Mouse (Mus musculus) CH12.LX (cell line): ENCODE results near the gene Gab1. TPM values are rescaled to one million over a fixed set of nuclear protein-coding genes. Genes with fewer than 3 reads are reported as not detected.

Source experiments
- DNase-seq: peaks from one replicate; pipeline ENCODE4 v3.0.0-alpha.2; 2013; ENCODE audit errors: extremely low read depth
- H3K27ac ChIP-seq: 2 replicates; pipeline ENCODE4 v1.5.1; 2012; ENCODE audit warnings: low read depth, mild to moderate bottlenecking, control low read depth, moderate library complexity; ENCODE audit not compliant: insufficient read depth
- H3K27me3 ChIP-seq: replicated peaks from 2 replicates; pipeline ENCODE3; 2012; ENCODE audit warnings: inconsistent platforms
- H3K36me3 ChIP-seq, 2 experiments: replicated peaks in 1 of 2; 2 replicates each; pipeline versions ENCODE3 to v1.6.1; 2012; ENCODE audit warnings: inconsistent platforms in 1 of 2, low read length in 1 of 2, mild to moderate bottlenecking in 1 of 2, mixed read lengths in 1 of 2, moderate library complexity in 1 of 2; ENCODE audit not compliant: control insufficient read depth in 1 of 2, insufficient read depth in 1 of 2
- H3K4me1 ChIP-seq, 2 experiments: 2 replicates each; pipeline ENCODE4 v1.6.1; 2012; ENCODE audit warnings: inconsistent platforms in 1 of 2, moderate library complexity in 1 of 2; ENCODE audit not compliant: insufficient read depth in 2 of 2, control insufficient read depth in 1 of 2
- H3K4me2 ChIP-seq: 2 replicates; pipeline ENCODE4 v1.6.1; 2012; ENCODE audit warnings: low read depth, mild to moderate bottlenecking, control low read depth; ENCODE audit not compliant: poor library complexity, insufficient read depth, severe bottlenecking
- H3K4me3 ChIP-seq, 3 experiments: fragments of 150-350 bp in 1 of 3; sonication (generic) in 1 of 3; replicated peaks in 1 of 3; 2 replicates each; pipeline versions ENCODE3 to v1.5.1; 2011 to 2012; ENCODE audit warnings: low read depth in 2 of 3, low read length in 2 of 3, mild to moderate bottlenecking in 2 of 3, moderate library complexity in 2 of 3, control low read depth in 1 of 3, improper control_type of control experiment in 1 of 3, inconsistent platforms in 1 of 3, mixed read lengths in 1 of 3; ENCODE audit not compliant: poor library complexity in 1 of 3
- H3K79me2 ChIP-seq: replicated peaks from 2 replicates; pipeline ENCODE4 v1.6.1; 2012; ENCODE audit warnings: mild to moderate bottlenecking, moderate library complexity; ENCODE audit not compliant: control insufficient read depth, poor library complexity, insufficient read depth, severe bottlenecking; ENCODE audit errors: extremely low read depth
- H3K9ac ChIP-seq: 2 replicates; pipeline ENCODE4 v1.6.1; 2012; ENCODE audit warnings: low read depth, mild to moderate bottlenecking, control low read depth, moderate library complexity; ENCODE audit not compliant: insufficient read depth
- H3K9me3 ChIP-seq: replicated peaks from 2 replicates; pipeline ENCODE3; 2012; ENCODE audit warnings: low read length, inconsistent platforms, mixed read lengths
- BHLHE40 ChIP-seq: IDR thresholded peaks from 2 replicates; pipeline ENCODE4 v1.6.1; 2011; ENCODE audit warnings: mild to moderate bottlenecking, low read depth, low read length, improper control_type of control experiment
- CHD1 ChIP-seq: IDR thresholded peaks from 2 replicates; pipeline ENCODE4 v1.6.1; 2012; ENCODE audit warnings: low read depth, low read length, improper control_type of control experiment, inconsistent platforms
- CHD2 ChIP-seq: IDR thresholded peaks from 2 replicates; pipeline ENCODE4 v1.6.1; 2011; ENCODE audit warnings: low read length, improper control_type of control experiment
- ELF1 ChIP-seq: IDR thresholded peaks from 2 replicates; pipeline ENCODE4 v1.6.1; 2014; ENCODE audit warnings: low read depth, mild to moderate bottlenecking, inconsistent platforms, low read length, improper control_type of control experiment
- EP300 ChIP-seq: IDR thresholded peaks from 2 replicates; pipeline ENCODE4 v1.6.1; 2011; ENCODE audit warnings: low read length, improper control_type of control experiment
- ETS1 ChIP-seq: conservative IDR thresholded peaks from 2 replicates; pipeline ENCODE4 v1.6.1; 2012; ENCODE audit warnings: low read depth, mild to moderate bottlenecking, inconsistent platforms, low read length, improper control_type of control experiment, moderate library complexity
- GABPA ChIP-seq: IDR thresholded peaks from 2 replicates; pipeline ENCODE4 v1.6.1; 2012; ENCODE audit warnings: low read depth, low read length, improper control_type of control experiment, inconsistent platforms; ENCODE audit not compliant: insufficient replicate concordance
- HCFC1 ChIP-seq: IDR thresholded peaks from 2 replicates; pipeline ENCODE4 v1.6.1; 2012; ENCODE audit warnings: low read depth, mild to moderate bottlenecking, inconsistent platforms, low read length, improper control_type of control experiment
- IRF4 ChIP-seq: IDR thresholded peaks from 2 replicates; pipeline ENCODE4 v1.6.1; 2014; ENCODE audit warnings: low read depth, mild to moderate bottlenecking, inconsistent platforms, low read length, improper control_type of control experiment
- MAFK ChIP-seq: IDR thresholded peaks from 2 replicates; pipeline ENCODE4 v1.6.1; 2011; ENCODE audit warnings: low read length, improper control_type of control experiment; ENCODE audit not compliant: insufficient replicate concordance
- MAZ ChIP-seq: IDR thresholded peaks from 2 replicates; pipeline ENCODE4 v1.6.1; 2012; ENCODE audit warnings: low read depth, mild to moderate bottlenecking, inconsistent platforms, low read length, improper control_type of control experiment, moderate library complexity
- MXI1 ChIP-seq: IDR thresholded peaks from 2 replicates; pipeline ENCODE4 v1.6.1; 2011; ENCODE audit warnings: mild to moderate bottlenecking, low read depth, low read length, improper control_type of control experiment
- POLR2A ChIP-seq: IDR thresholded peaks from 2 replicates; pipeline ENCODE4 v1.6.1; 2011; ENCODE audit warnings: low read depth, mild to moderate bottlenecking, improper control_type of control experiment, low read length
- POLR2AphosphoS2 ChIP-seq: IDR thresholded peaks from 2 replicates; pipeline ENCODE4 v1.6.1; 2011; ENCODE audit warnings: low read depth, low read length, improper control_type of control experiment
- RCOR1 ChIP-seq: conservative IDR thresholded peaks from 2 replicates; pipeline ENCODE4 v1.6.1; 2012; ENCODE audit warnings: low read depth, mild to moderate bottlenecking, inconsistent platforms, low read length, improper control_type of control experiment
- SMC3 ChIP-seq: IDR thresholded peaks from 2 replicates; pipeline ENCODE4 v1.6.1; 2011; ENCODE audit warnings: low read depth, low read length, improper control_type of control experiment
- TBP ChIP-seq: conservative IDR thresholded peaks from 2 replicates; pipeline ENCODE4 v1.6.1; 2011; ENCODE audit warnings: low read depth, low read length, improper control_type of control experiment
- TCF12 ChIP-seq: IDR thresholded peaks from 2 replicates; pipeline ENCODE4 v1.6.1; 2014; ENCODE audit warnings: low read depth, mild to moderate bottlenecking, inconsistent platforms, low read length, improper control_type of control experiment
- USF1 ChIP-seq: IDR thresholded peaks from 2 replicates; pipeline ENCODE4 v1.6.1; 2014; ENCODE audit warnings: low read depth, mild to moderate bottlenecking, inconsistent platforms, low read length, improper control_type of control experiment
- ZKSCAN1 ChIP-seq: IDR thresholded peaks from 2 replicates; pipeline ENCODE4 v1.6.1; 2012; ENCODE audit warnings: low read depth, inconsistent platforms, low read length, improper control_type of control experiment, borderline replicate concordance
- ZMIZ1 ChIP-seq: IDR thresholded peaks from 2 replicates; pipeline ENCODE4 v1.6.1; 2012; ENCODE audit warnings: low read depth, mild to moderate bottlenecking, inconsistent platforms, low read length, improper control_type of control experiment
- dilution Hi-C: fragments of 300-500 bp; cut with MboI; formaldehyde crosslinking; loops from 2 replicates; pipeline ENCODE4 v1.14.3; 2020; ENCODE audit warnings: low sequenced_read_pairs; ENCODE audit not compliant: extremely low pct_unique_long_range_greater_than_20kb, extremely low pct_ligation_motif_present
- in situ Hi-C: fragments of 300-500 bp; cut with MboI; formaldehyde crosslinking; loops from 3 replicates; pipeline ENCODE4 v1.14.3; 2019; ENCODE audit warnings: low sequenced_read_pairs, low pct_ligation_motif_present, low pct_unique_long_range_greater_than_20kb, mixed read lengths
- polyA plus RNA-seq: library from polyadenylated mRNA; unstranded; fragments of >175 nt; gene quantifications from 2 replicates; pipeline ENCODE4 v1.2.1, GENCODE M21; 2012; ENCODE audit warnings: low read depth; ENCODE audit not compliant: insufficient read length
- total RNA-seq, 2 experiments: library from RNA; depleted of rRNA; stranded (reverse); fragments of 300-350 nt in 1 of 2; fragments of >200 nt in 1 of 2; gene quantifications; 2 replicates each; pipeline ENCODE4 v1.2.3; 2012 to 2014

Gab1 gene
- total and polyA plus RNA-seq, 3 experiments, result 0.08 TPM; not detected in 2

DNA sequence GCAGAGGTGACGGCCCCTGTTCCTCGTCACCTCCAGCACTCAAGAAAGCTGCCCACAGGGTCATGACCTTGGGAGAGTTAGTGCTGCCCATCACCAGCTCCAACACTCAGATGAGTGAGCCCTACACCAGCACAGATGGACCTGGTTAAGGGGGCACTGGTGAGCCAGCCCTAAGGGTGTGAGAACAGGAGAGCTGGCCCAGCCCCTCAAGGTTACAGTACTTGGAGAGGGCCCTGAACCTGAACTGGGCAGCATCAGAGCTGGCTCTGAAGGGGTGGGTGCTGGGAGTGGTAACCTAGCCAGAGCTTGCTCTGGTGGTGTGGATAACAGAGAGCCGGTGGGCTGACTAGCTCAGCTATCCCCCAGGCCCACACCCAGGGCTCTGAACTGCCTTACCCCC is 37.8 kb downstream of the Gab1 start:
- H3K27ac ChIP-seq, result no peak overlapping the region
- H3K4me1 ChIP-seq, result peaks cover 9 to 12% of the 10 kb centered on the region in 2 experiments
- no peak overlapping the region for H3K4me3 ChIP-seq
- H3K9me3 ChIP-seq, result no peaks in the 10 kb centered on the region
- no peaks in the 10 kb centered on the region for H3K27me3 ChIP-seq
- dilution Hi-C loops, result no loop called here
- H3K79me2 ChIP-seq, result no peaks in the 10 kb centered on the region
- in situ Hi-C loops, result no loop called here
- no peak overlapping the region for H3K9ac ChIP-seq
- DNase-seq, result no peak
- H3K36me3 ChIP-seq, result no peaks in the 10 kb centered on the region
- TF ChIP-seq POLR2AphosphoS2 (no peak), HCFC1 (no peak), POLR2A (no peak), MXI1 (no peak), SMC3 (no peak), EP300 (no peak), GABPA (no peak), ZMIZ1 (no peak), ELF1 (no peak), CHD1 (no peak), RCOR1 (no peak), MAZ (no peak), BHLHE40 (no peak), ZKSCAN1 (no peak)
- TF ChIP-seq, all 38 proteins: peak for 0
- H3K4me2 ChIP-seq, result no peak overlapping the region

DNA sequence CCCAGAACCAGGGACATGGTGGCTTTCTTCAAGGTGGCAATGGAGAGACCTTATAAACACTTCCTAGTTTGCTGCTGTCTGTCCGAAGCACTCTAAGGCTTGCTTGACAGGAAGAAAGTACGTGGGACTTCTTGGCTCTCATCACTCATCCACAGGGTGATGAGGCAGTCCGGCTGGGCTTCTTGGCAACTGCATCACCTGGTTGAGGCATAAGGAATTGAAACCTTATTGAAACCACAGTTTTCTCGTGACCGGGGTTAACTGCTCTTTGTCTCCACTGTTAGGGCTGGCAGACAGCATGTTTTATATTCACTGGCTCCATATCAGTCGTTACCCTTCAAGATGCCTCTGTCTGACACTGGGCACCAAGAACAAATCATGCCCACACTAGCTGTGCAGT is 40.2 kb downstream of the Gab1 start:
- H3K27ac ChIP-seq, result no peak overlapping the region
- H3K4me1 ChIP-seq, result peaks cover 7 to 12% of the 10 kb centered on the region in 2 experiments
- in situ Hi-C loops (no loop called here), dilution Hi-C loops (no loop called here)
- no peak overlapping the region for H3K4me3 ChIP-seq
- no peak for TF ChIP-seq CHD2
- TF ChIP-seq MAFK, result 0 out of 2 replicates have a peak, but pooled peaks have one; percentile 47
- TF ChIP-seq TBP, result peak; percentile 82; the same call in 1 of the 2 replicates
- TF ChIP-seq TCF12, result peak; percentile 52
- peak; percentile 81 for TF ChIP-seq EP300
- TF ChIP-seq USF1, result no peak
- no peak for TF ChIP-seq POLR2A
- TF ChIP-seq IRF4, result peak; percentile 90
- TF ChIP-seq BHLHE40, result peak; percentile 95
- TF ChIP-seq ETS1, result peak; percentile 49; the same call in 1 of the 2 replicates
- peak; percentile 50 for DNase-seq
- H3K4me2 ChIP-seq, result no peak overlapping the region
- H3K9me3 ChIP-seq, result no peaks in the 10 kb centered on the region
- no peaks in the 10 kb centered on the region for H3K36me3 ChIP-seq
- no peak overlapping the region for H3K9ac ChIP-seq
- no peaks in the 10 kb centered on the region for H3K27me3 ChIP-seq
- H3K79me2 ChIP-seq, result no peaks in the 10 kb centered on the region
